Mouse (Mus musculus): ENCODE measurements around the gene Gkap1. TPM values are rescaled to one million over a fixed set of nuclear protein-coding genes. Genes with fewer than 3 reads are reported as not detected.

The Gkap1 gene
- total RNA-seq, 1 experiment from 2014 or later: 1.4 TPM

Other genes starting within 250 kb of the Gkap1 start
- gene Klhl3, start 162.1 kb downstream of the Gkap1 start, total RNA-seq (2017): 0.47 and 0.49 TPM in 2 replicates
- gene Hnrnpa0, start 147.1 kb downstream of the Gkap1 start, total RNA-seq (2017): 50.7 and 55.9 TPM in 2 replicates
- 85.7 and 88.8 TPM in 2 replicates for gene Idnk, start 118.0 kb downstream of the Gkap1 start, total RNA-seq (2017)
- 61.6 and 62.0 TPM in 2 replicates for gene Ubqln1, start 60.0 kb downstream of the Gkap1 start, total RNA-seq (2017)
- not detected in 2 replicates for gene Kif27, start 83.4 kb upstream of the Gkap1 start, total RNA-seq (2017)
- 7.7 and 8.1 TPM in 2 replicates for gene 2210016F16Rik, start 109.5 kb upstream of the Gkap1 start, total RNA-seq (2017)
- gene Rmi1, start 126.5 kb upstream of the Gkap1 start, total RNA-seq (2017): 38.4 and 45.8 TPM in 2 replicates
- 1,458 and 1,547 TPM in 2 replicates for gene Hnrnpk, start 127.6 kb upstream of the Gkap1 start, total RNA-seq (2017)

Measured in neutrophil, adult 5-6 weeks (primary cell).